Mouse (Mus musculus): ENCODE results near the gene Sorbs1. TPM values are rescaled to one million over a fixed set of nuclear protein-coding genes. Genes with fewer than 3 reads are reported as not detected.

Gene Sorbs1
- polyA plus RNA-seq, 1 experiment from 2014 or later = 45.0 TPM

- H3K4me1 ChIP-seq (replicated peaks; ENCODE audit: control insufficient read depth, insufficient read depth, low read length) = peaks cover 32% of the 10 kb centered on the region
- H3K9ac ChIP-seq (ENCODE audit: low read depth, low read length) = no peak overlapping the region
- ATAC-seq (replicated peaks; ENCODE audit: low FRiP score) = no peak
- H3K9me3 ChIP-seq (ENCODE audit: control insufficient read depth, low read length) = no peaks in the 10 kb centered on the region
- DNase-seq (ENCODE audit: low spot score) = no peak
- no peak overlapping the region for H3K4me2 ChIP-seq
- H3K27ac ChIP-seq (ENCODE audit: low read depth, low read length) = no peak overlapping the region
- H3K27me3 ChIP-seq (replicated peaks; ENCODE audit: control insufficient read depth, insufficient read depth, low read length) = no peaks in the 10 kb centered on the region
- 84% methylated on average over 6 of the region's 6 CpGs for WGBS
- no peak overlapping the region for H3K4me3 ChIP-seq (ENCODE audit: low read depth, low read length)
- no peaks in the 10 kb centered on the region for H3K36me3 ChIP-seq (ENCODE audit: control insufficient read depth, insufficient read depth, low read length)
These were observed 214.4 kb downstream of the Sorbs1 start for GRCm38 (mm10) chr19:40299182-40299581.

DNA sequence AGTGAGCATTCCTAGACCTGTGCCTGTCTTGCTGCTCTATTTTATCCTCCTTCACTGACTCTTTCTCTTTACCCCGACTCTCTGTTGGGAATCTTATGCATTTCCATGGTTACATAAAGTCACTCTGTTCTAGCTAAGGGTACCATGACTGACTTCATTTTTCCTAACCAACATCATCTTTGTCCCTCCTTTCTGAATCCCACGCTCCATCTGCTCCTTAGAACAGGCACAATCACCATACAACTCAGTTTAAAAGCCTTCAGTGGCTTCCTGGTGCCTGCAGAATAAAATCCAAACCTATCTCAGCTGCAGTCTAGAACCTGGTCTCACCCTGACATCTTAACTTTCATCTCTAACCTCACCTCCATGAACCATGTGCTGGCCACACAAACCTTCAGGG, 215.0 kb downstream of the Sorbs1 start:
- DNase-seq (ENCODE audit: low spot score) (no peak), ATAC-seq (replicated peaks; ENCODE audit: low FRiP score) (no peak)
- Histone ChIP-seq H3K27me3 (replicated peaks; ENCODE audit: control insufficient read depth, insufficient read depth, low read length) (no peaks in the 10 kb centered on the region), H3K27ac (ENCODE audit: low read depth, low read length) (peak overlapping the region; percentile 90), H3K4me2 (peak overlapping the region; percentile 61), H3K9ac (ENCODE audit: low read depth, low read length) (peak overlapping the region; percentile 58), H3K36me3 (ENCODE audit: control insufficient read depth, insufficient read depth, low read length) (no peaks in the 10 kb centered on the region), H3K4me3 (ENCODE audit: low read depth, low read length) (peak overlapping the region; percentile 25), H3K9me3 (ENCODE audit: control insufficient read depth, low read length) (no peaks in the 10 kb centered on the region), H3K4me1 (replicated peaks; ENCODE audit: control insufficient read depth, insufficient read depth, low read length) (peaks cover 32% of the 10 kb centered on the region)
- 88% methylated on average over 2 of the region's 2 CpGs for WGBS

DNA sequence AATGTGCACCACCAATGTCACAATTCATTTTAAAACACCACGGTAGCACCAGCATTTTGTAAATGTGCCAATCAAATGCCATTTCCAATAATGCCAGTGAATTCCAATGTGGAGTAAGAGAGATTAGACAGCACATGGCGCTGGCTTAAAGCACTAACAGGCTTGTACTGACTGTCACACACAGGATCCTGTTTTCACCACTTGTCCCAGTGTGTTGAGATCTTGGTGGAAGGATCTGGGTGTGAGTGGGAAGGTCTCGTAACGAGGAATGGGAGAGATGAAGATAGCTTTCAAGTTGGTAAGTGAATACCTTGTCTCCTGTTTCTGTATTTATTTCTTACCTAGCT, 215.8 kb downstream of the Sorbs1 start:
- Histone ChIP-seq H3K36me3 (ENCODE audit: control insufficient read depth, insufficient read depth, low read length) (no peaks in the 10 kb centered on the region), H3K9me3 (ENCODE audit: control insufficient read depth, low read length) (no peaks in the 10 kb centered on the region), H3K4me2 (peak overlapping the region; percentile 61), H3K27me3 (replicated peaks; ENCODE audit: control insufficient read depth, insufficient read depth, low read length) (no peaks in the 10 kb centered on the region), H3K9ac (ENCODE audit: low read depth, low read length) (peak overlapping the region; percentile 58), H3K4me3 (ENCODE audit: low read depth, low read length) (peak overlapping the region; percentile 25), H3K27ac (ENCODE audit: low read depth, low read length) (peak overlapping the region; percentile 90), H3K4me1 (replicated peaks; ENCODE audit: control insufficient read depth, insufficient read depth, low read length) (peaks cover 28% of the 10 kb centered on the region)
- ATAC-seq (replicated peaks; ENCODE audit: low FRiP score) = peak; percentile 61
- DNase-seq (ENCODE audit: low spot score) = peak; percentile 53
- WGBS = 44% methylated on average over 4 of the region's 4 CpGs

- 49% methylated on average over 7 of the region's 7 CpGs for WGBS
- no peaks in the 10 kb centered on the region for H3K27me3 ChIP-seq (replicated peaks; ENCODE audit: control insufficient read depth, insufficient read depth, low read length)
- H3K9me3 ChIP-seq (ENCODE audit: control insufficient read depth, low read length) = no peaks in the 10 kb centered on the region
- peak overlapping the region; percentile 58 for H3K9ac ChIP-seq (ENCODE audit: low read depth, low read length)
- DNase-seq (ENCODE audit: low spot score) = peak; percentile 49
- H3K4me3 ChIP-seq (ENCODE audit: low read depth, low read length) = peak overlapping the region; percentile 25; the same call in 1 of the 2 replicates
- peak overlapping the region; percentile 61 for H3K4me2 ChIP-seq
- ATAC-seq (replicated peaks; ENCODE audit: low FRiP score) = peak; percentile 99
- no peaks in the 10 kb centered on the region for H3K36me3 ChIP-seq (ENCODE audit: control insufficient read depth, insufficient read depth, low read length)
- peak overlapping the region; percentile 90 for H3K27ac ChIP-seq (ENCODE audit: low read depth, low read length)
- peaks cover 27% of the 10 kb centered on the region for H3K4me1 ChIP-seq (replicated peaks; ENCODE audit: control insufficient read depth, insufficient read depth, low read length)
These were observed 216.3 kb downstream of the Sorbs1 start for GRCm38 (mm10) chr19:40297078-40297797.

DNA sequence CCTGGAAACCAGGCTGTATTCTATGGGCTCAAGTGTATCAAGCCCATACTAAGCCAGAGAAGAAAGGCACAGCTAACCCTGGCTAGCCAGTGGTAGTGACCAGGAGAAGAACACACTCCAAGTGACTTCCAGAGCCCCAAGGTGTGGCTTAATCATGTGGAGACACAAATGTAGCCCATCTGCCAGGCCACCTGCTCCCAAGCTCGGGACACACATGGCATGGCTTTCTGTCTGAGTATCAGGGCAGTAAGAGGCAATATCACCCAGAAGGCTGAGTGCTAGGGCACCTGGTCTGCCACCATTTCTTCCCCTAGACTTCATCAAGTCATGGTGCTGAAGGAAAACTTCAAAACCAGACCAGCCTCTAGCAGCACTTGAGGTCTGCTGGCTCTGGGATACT, 219.3 kb downstream of the Sorbs1 start:
- H3K36me3 ChIP-seq (ENCODE audit: control insufficient read depth, insufficient read depth, low read length) = no peaks in the 10 kb centered on the region
- DNase-seq (ENCODE audit: low spot score) (no peak), ATAC-seq (replicated peaks; ENCODE audit: low FRiP score) (no peak)
- 46% methylated on average over 1 of the region's 1 CpGs for WGBS
- peaks cover 27% of the 10 kb centered on the region for H3K4me1 ChIP-seq (replicated peaks; ENCODE audit: control insufficient read depth, insufficient read depth, low read length)
- no peaks in the 10 kb centered on the region for H3K9me3 ChIP-seq (ENCODE audit: control insufficient read depth, low read length)
- no peak overlapping the region for H3K9ac ChIP-seq (ENCODE audit: low read depth, low read length)
- H3K4me3 ChIP-seq (ENCODE audit: low read depth, low read length) = no peak overlapping the region
- no peak overlapping the region for H3K27ac ChIP-seq (ENCODE audit: low read depth, low read length)
- no peaks in the 10 kb centered on the region for H3K27me3 ChIP-seq (replicated peaks; ENCODE audit: control insufficient read depth, insufficient read depth, low read length)
- H3K4me2 ChIP-seq = no peak overlapping the region

- no peaks in the 10 kb centered on the region for H3K9me3 ChIP-seq (ENCODE audit: control insufficient read depth, low read length)
- DNase-seq (ENCODE audit: low spot score) (no peak), ATAC-seq (replicated peaks; ENCODE audit: low FRiP score) (no peak)
- H3K4me1 ChIP-seq (replicated peaks; ENCODE audit: control insufficient read depth, insufficient read depth, low read length) = peaks cover 26% of the 10 kb centered on the region
- WGBS = 94% methylated on average over 6 of the region's 6 CpGs
- H3K27me3 ChIP-seq (replicated peaks; ENCODE audit: control insufficient read depth, insufficient read depth, low read length) = no peaks in the 10 kb centered on the region
- H3K4me2 ChIP-seq = no peak overlapping the region
- no peak overlapping the region for H3K27ac ChIP-seq (ENCODE audit: low read depth, low read length)
- H3K9ac ChIP-seq (ENCODE audit: low read depth, low read length) = no peak overlapping the region
- H3K36me3 ChIP-seq (ENCODE audit: control insufficient read depth, insufficient read depth, low read length) = no peaks in the 10 kb centered on the region
- H3K4me3 ChIP-seq (ENCODE audit: low read depth, low read length) = no peak overlapping the region
These were observed 219.8 kb downstream of the Sorbs1 start for GRCm38 (mm10) chr19:40293791-40294190.

- no peaks in the 10 kb centered on the region for H3K9me3 ChIP-seq (ENCODE audit: control insufficient read depth, low read length)
- no peaks in the 10 kb centered on the region for H3K36me3 ChIP-seq (ENCODE audit: control insufficient read depth, insufficient read depth, low read length)
- no peak overlapping the region for H3K4me3 ChIP-seq (ENCODE audit: low read depth, low read length)
- 83% methylated on average over 6 of the region's 6 CpGs for WGBS
- DNase-seq (ENCODE audit: low spot score) (no peak), ATAC-seq (replicated peaks; ENCODE audit: low FRiP score) (no peak)
- no peak overlapping the region for H3K27ac ChIP-seq (ENCODE audit: low read depth, low read length)
- H3K9ac ChIP-seq (ENCODE audit: low read depth, low read length) = no peak overlapping the region
- no peak overlapping the region for H3K4me2 ChIP-seq
- H3K4me1 ChIP-seq (replicated peaks; ENCODE audit: control insufficient read depth, insufficient read depth, low read length) = no peaks in the 10 kb centered on the region; the same call in 1 of the 2 replicates
- no peaks in the 10 kb centered on the region for H3K27me3 ChIP-seq (replicated peaks; ENCODE audit: control insufficient read depth, insufficient read depth, low read length)
These were observed 223.4 kb downstream of the Sorbs1 start for GRCm38 (mm10) chr19:40290099-40290724.

GRCm38 (mm10) chr19:40288415-40288814, 225.2 kb downstream of the Sorbs1 start:
- no peaks in the 10 kb centered on the region for H3K36me3 ChIP-seq (ENCODE audit: control insufficient read depth, insufficient read depth, low read length)
- 92% methylated on average over 9 of the region's 9 CpGs for WGBS
- no peaks in the 10 kb centered on the region for H3K9me3 ChIP-seq (ENCODE audit: control insufficient read depth, low read length)
- H3K9ac ChIP-seq (ENCODE audit: low read depth, low read length) = no peak overlapping the region
- H3K4me3 ChIP-seq (ENCODE audit: low read depth, low read length) = no peak overlapping the region
- H3K27ac ChIP-seq (ENCODE audit: low read depth, low read length) = no peak overlapping the region
- H3K4me1 ChIP-seq (replicated peaks; ENCODE audit: control insufficient read depth, insufficient read depth, low read length) = no peaks in the 10 kb centered on the region
- DNase-seq (ENCODE audit: low spot score) = no peak
- H3K27me3 ChIP-seq (replicated peaks; ENCODE audit: control insufficient read depth, insufficient read depth, low read length) = no peaks in the 10 kb centered on the region
- ATAC-seq (replicated peaks; ENCODE audit: low FRiP score) = no peak
- H3K4me2 ChIP-seq = no peak overlapping the region

GRCm38 (mm10) chr19:40284704-40285103, 228.9 kb downstream of the Sorbs1 start:
- ATAC-seq (replicated peaks; ENCODE audit: low FRiP score) = no peak
- H3K9me3 ChIP-seq (ENCODE audit: control insufficient read depth, low read length) = no peaks in the 10 kb centered on the region
- no peaks in the 10 kb centered on the region for H3K27me3 ChIP-seq (replicated peaks; ENCODE audit: control insufficient read depth, insufficient read depth, low read length)
- H3K4me2 ChIP-seq = no peak overlapping the region
- no peak for DNase-seq (ENCODE audit: low spot score)
- 81% methylated on average over 2 of the region's 2 CpGs for WGBS
- no peak overlapping the region for H3K4me3 ChIP-seq (ENCODE audit: low read depth, low read length)
- H3K36me3 ChIP-seq (ENCODE audit: control insufficient read depth, insufficient read depth, low read length) = no peaks in the 10 kb centered on the region
- no peak overlapping the region for H3K27ac ChIP-seq (ENCODE audit: low read depth, low read length)
- no peaks in the 10 kb centered on the region for H3K4me1 ChIP-seq (replicated peaks; ENCODE audit: control insufficient read depth, insufficient read depth, low read length)
- H3K9ac ChIP-seq (ENCODE audit: low read depth, low read length) = no peak overlapping the region
